14 mouse cellular contexts compared by ENCODE assay signal in the genomic region with DNA sequence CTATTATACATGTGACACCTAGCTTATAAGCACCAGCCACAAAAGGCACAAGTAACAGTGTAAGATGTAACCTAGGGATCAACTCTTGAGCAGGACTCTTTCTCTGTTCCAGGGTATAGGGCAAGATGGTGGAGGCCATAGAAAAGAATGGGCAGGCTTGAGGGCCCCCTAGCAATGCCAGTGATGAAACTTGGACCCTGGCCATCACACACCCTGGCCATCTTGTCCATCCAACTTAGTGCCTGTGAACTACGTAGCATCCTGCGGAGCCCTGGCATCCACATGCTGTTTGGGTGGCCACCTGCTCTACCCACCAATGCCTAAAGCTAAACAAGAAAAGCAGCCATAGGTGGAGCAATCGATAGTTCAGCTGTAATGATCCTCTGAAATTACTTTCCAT.
"Had no signal": no experiment of that assay in that cellular context is flagged by ENCODE, and none has a peak within 500 bp of the region (broad histone marks: within the 10 kb centered on the region; RNA-seq: fewer than 3 reads in every experiment).

No protein-coding gene starts in this region.

- DNase-seq: cerebellum, adult 8-10 months; cerebellum, adult 9-10 months; cerebellum, adult 9-11 months; cerebellum, postnatal 25 days; cerebellum, postnatal 36 days; embryo, embryonic 11 days; forebrain, postnatal 0 days; gastrocnemius, adult 2 months; gastrocnemius, postnatal 10 days; gastrocnemius, postnatal 25 days; gastrocnemius, postnatal 36 days; heart, adult 11 months; heart, adult 18-20 months; heart, adult 2 months had no signal
